Mouse (Mus musculus): ENCODE results near the gene Sgpl1. TPM values are rescaled to one million over a fixed set of nuclear protein-coding genes. Genes with fewer than 3 reads are reported as not detected.
A peak's percentile ranks its signal among the peaks of the same experiment; 100 is the strongest.
"Not testable (repeated sequence)": the region's sequence is repeated elsewhere in the genome, so short reads cannot be mapped to it uniquely, and the experiment has no call there.

The Sgpl1 gene
- polyA plus RNA-seq, 1 experiment = 13.1 TPM

GRCm38 (mm10) chr10:61123276-61123913 is 24.1 kb downstream of the Sgpl1 start:
- no peaks in the 10 kb centered on the region for H3K36me3 ChIP-seq (ENCODE audit: control insufficient read depth, insufficient read depth, low read length)
- H3K4me1 ChIP-seq (ENCODE audit: control insufficient read depth, insufficient read depth, low read length) = no peaks in the 10 kb centered on the region
- no peak overlapping the region for H3K27ac ChIP-seq (ENCODE audit: control insufficient read depth, insufficient read depth, low read depth, low read length)
- TF ChIP-seq CTCF (IDR thresholded peaks at IDR 0.05; ENCODE audit: control insufficient read depth, insufficient read depth, insufficient replicate concordance, low read depth, low read length) = no peak
- TF ChIP-seq POLR2A (IDR thresholded peaks at IDR 0.05; ENCODE audit: control insufficient read depth, low read depth, low read length) = no peak
- no peak overlapping the region for H3K4me3 ChIP-seq (ENCODE audit: control insufficient read depth, low read depth, low read length)
- no peaks in the 10 kb centered on the region for H3K27me3 ChIP-seq (ENCODE audit: control insufficient read depth, insufficient read depth, low read length)

GRCm38 (mm10) chr10:61121732-61122131 is 25.8 kb downstream of the Sgpl1 start:
- not testable (repeated sequence) for H3K27ac ChIP-seq (ENCODE audit: control insufficient read depth, insufficient read depth, low read depth, low read length); H3K4me1 ChIP-seq (ENCODE audit: control insufficient read depth, insufficient read depth, low read length); H3K36me3 ChIP-seq (ENCODE audit: control insufficient read depth, insufficient read depth, low read length); H3K4me3 ChIP-seq (ENCODE audit: control insufficient read depth, low read depth, low read length); H3K27me3 ChIP-seq (ENCODE audit: control insufficient read depth, insufficient read depth, low read length)

- H3K4me1 ChIP-seq (ENCODE audit: control insufficient read depth, insufficient read depth, low read length) = no peaks in the 10 kb centered on the region
- no peaks in the 10 kb centered on the region for H3K36me3 ChIP-seq (ENCODE audit: control insufficient read depth, insufficient read depth, low read length)
- no peak overlapping the region for H3K27ac ChIP-seq (ENCODE audit: control insufficient read depth, insufficient read depth, low read depth, low read length)
- no peaks in the 10 kb centered on the region for H3K27me3 ChIP-seq (ENCODE audit: control insufficient read depth, insufficient read depth, low read length)
- TF ChIP-seq POLR2A (IDR thresholded peaks at IDR 0.05; ENCODE audit: control insufficient read depth, low read depth, low read length) (no peak), CTCF (IDR thresholded peaks at IDR 0.05; ENCODE audit: control insufficient read depth, insufficient read depth, insufficient replicate concordance, low read depth, low read length) (no peak)
- no peak overlapping the region for H3K4me3 ChIP-seq (ENCODE audit: control insufficient read depth, low read depth, low read length)
These were observed 33.2 kb downstream of the Sgpl1 start for GRCm38 (mm10) chr10:61114246-61114720.

- Histone ChIP-seq H3K4me1 (ENCODE audit: control insufficient read depth, insufficient read depth, low read length) (no peaks in the 10 kb centered on the region), H3K27ac (ENCODE audit: control insufficient read depth, insufficient read depth, low read depth, low read length) (no peak overlapping the region), H3K4me3 (ENCODE audit: control insufficient read depth, low read depth, low read length) (no peak overlapping the region), H3K27me3 (ENCODE audit: control insufficient read depth, insufficient read depth, low read length) (no peaks in the 10 kb centered on the region), H3K36me3 (ENCODE audit: control insufficient read depth, insufficient read depth, low read length) (no peaks in the 10 kb centered on the region)
- TF ChIP-seq CTCF (IDR thresholded peaks at IDR 0.05; ENCODE audit: control insufficient read depth, insufficient read depth, insufficient replicate concordance, low read depth, low read length) (no peak), POLR2A (IDR thresholded peaks at IDR 0.05; ENCODE audit: control insufficient read depth, low read depth, low read length) (no peak)
These were observed 43.9 kb downstream of the Sgpl1 start for GRCm38 (mm10) chr10:61103564-61104114.

GRCm38 (mm10) chr10:61091866-61092265 is 55.6 kb downstream of the Sgpl1 start:
- TF ChIP-seq CTCF (IDR thresholded peaks at IDR 0.05; ENCODE audit: control insufficient read depth, insufficient read depth, insufficient replicate concordance, low read depth, low read length) (no peak), POLR2A (IDR thresholded peaks at IDR 0.05; ENCODE audit: control insufficient read depth, low read depth, low read length) (no peak)
- Histone ChIP-seq H3K4me1 (ENCODE audit: control insufficient read depth, insufficient read depth, low read length) (peaks cover 8% of the 10 kb centered on the region), H3K27me3 (ENCODE audit: control insufficient read depth, insufficient read depth, low read length) (no peaks in the 10 kb centered on the region), H3K27ac (ENCODE audit: control insufficient read depth, insufficient read depth, low read depth, low read length) (no peak overlapping the region), H3K4me3 (ENCODE audit: control insufficient read depth, low read depth, low read length) (no peak overlapping the region), H3K36me3 (ENCODE audit: control insufficient read depth, insufficient read depth, low read length) (no peaks in the 10 kb centered on the region)

- Histone ChIP-seq H3K4me3 (ENCODE audit: control insufficient read depth, low read depth, low read length) (peak within 1 kb of the TSS; percentile 10), H3K27ac (ENCODE audit: control insufficient read depth, insufficient read depth, low read depth, low read length) (no peak within 1 kb of the TSS)
- no peak for TF ChIP-seq CTCF (IDR thresholded peaks at IDR 0.05; ENCODE audit: control insufficient read depth, insufficient read depth, insufficient replicate concordance, low read depth, low read length)
- no peak for TF ChIP-seq POLR2A (IDR thresholded peaks at IDR 0.05; ENCODE audit: control insufficient read depth, low read depth, low read length)
These were observed 58.0 kb downstream of the Sgpl1 start, which contains the start of gene Pcbd1 for GRCm38 (mm10) chr10:61089170-61090142. Pcbd1 (plus strand) TSS chr10:61089331.

GRCm38 (mm10) chr10:61088468-61088867 is 59.0 kb downstream of the Sgpl1 start:
- TF ChIP-seq CTCF (IDR thresholded peaks at IDR 0.05; ENCODE audit: control insufficient read depth, insufficient read depth, insufficient replicate concordance, low read depth, low read length) (no peak), POLR2A (IDR thresholded peaks at IDR 0.05; ENCODE audit: control insufficient read depth, low read depth, low read length) (no peak)
- no peak overlapping the region for H3K27ac ChIP-seq (ENCODE audit: control insufficient read depth, insufficient read depth, low read depth, low read length)
- peaks cover 8% of the 10 kb centered on the region for H3K4me1 ChIP-seq (ENCODE audit: control insufficient read depth, insufficient read depth, low read length)
- H3K4me3 ChIP-seq (ENCODE audit: control insufficient read depth, low read depth, low read length) = no peak overlapping the region
- no peaks in the 10 kb centered on the region for H3K36me3 ChIP-seq (ENCODE audit: control insufficient read depth, insufficient read depth, low read length)
- no peaks in the 10 kb centered on the region for H3K27me3 ChIP-seq (ENCODE audit: control insufficient read depth, insufficient read depth, low read length)

More at GRCm38 (mm10) chr10:61089170-61090142, 58.0 kb downstream of the Sgpl1 start, which contains the start of gene Pcbd1:
- Histone ChIP-seq H3K36me3 (ENCODE audit: control insufficient read depth, insufficient read depth, low read length) (no peaks in the 10 kb centered on the region), H3K4me1 (ENCODE audit: control insufficient read depth, insufficient read depth, low read length) (peaks cover 8% of the 10 kb centered on the region), H3K27me3 (ENCODE audit: control insufficient read depth, insufficient read depth, low read length) (no peaks in the 10 kb centered on the region)

All from testis, adult 2 months (tissue).